Mouse (Mus musculus) kidney, adult 2 months (tissue): ENCODE measurements at regions not wholly inside any gene's neighbourhood (a gene's known extent, or its start where the extent isn't known, plus 50 kb on each side); places are given as distances from the start of the nearest gene placed in this dataset.

Experiments
- CTCF ChIP-seq: fragments of 200-500 bp; conservative IDR thresholded peaks from 2 replicates; pipeline ENCODE4 v1.5.1; 2011; ENCODE audit warnings: low read depth, mild to moderate bottlenecking, control low read depth, low read length, moderate library complexity, mixed read lengths; ENCODE audit not compliant: insufficient read depth, insufficient read length
- POLR2A ChIP-seq: fragments of 200-500 bp; IDR thresholded peaks from one replicate; pipeline ENCODE4 v1.6.1; 2011; ENCODE audit warnings: low read depth, low read length, control low read depth

DNA sequence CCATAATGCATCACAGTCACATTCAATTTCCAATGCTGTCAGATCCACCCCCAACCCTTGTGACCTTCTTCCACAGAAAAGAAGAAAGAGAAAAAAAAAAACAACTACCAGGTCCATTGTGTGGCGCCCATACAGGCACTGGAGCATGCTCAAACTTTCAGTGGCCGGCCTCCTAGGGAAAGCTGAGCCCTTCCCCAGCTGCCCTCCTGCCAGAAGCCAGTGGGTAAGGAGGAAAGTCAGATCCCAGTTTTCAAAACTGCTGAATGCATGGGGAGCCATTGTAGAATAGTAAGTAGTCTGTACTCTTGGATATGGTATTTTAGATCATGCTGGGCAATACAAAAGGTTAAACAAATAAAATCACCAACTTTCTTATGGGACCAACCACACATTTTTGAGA is 325.5 kb upstream of the Fam241a start:
- TF ChIP-seq POLR2A: no peak
- TF ChIP-seq CTCF: no peak
